Mouse (Mus musculus): ENCODE measurements at regions not wholly inside any gene's neighbourhood (a gene's known extent, or its start where the extent isn't known, plus 50 kb on each side); places are given as distances from the start of the nearest gene placed in this dataset.

DNA sequence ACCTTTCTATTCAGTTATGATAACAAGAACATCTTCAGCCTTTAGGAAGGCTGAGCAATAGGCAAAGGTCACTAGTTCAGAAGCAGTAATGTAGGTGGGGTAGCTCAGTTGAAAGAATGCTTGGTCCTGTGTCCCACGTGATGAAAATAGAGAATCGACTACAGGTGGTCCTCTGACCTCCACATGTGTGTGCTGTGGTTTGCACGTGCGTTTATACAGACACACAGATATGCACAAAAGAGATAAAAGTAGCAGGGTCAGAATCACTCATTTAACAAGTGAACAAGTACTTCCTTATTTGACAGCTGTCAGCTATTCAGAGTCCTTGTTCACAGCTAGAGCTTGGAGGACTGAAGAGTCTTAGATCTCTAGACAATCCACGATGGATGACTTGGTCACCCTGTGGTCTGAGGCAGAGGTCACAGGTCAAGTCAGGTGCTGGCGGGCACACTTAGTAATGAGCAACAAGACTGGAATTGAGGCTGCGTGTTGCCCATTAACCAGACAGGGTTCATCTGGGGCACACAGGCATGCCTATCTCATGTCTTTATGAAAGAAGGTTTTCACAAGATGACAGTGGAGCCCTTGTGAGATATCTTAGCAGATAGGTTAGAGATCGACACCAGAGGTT lies 375.8 kb upstream of the Cdh6 start:
- DNase-seq (ENCODE audit: extremely low read depth, low read depth, low spot score): no peak
- Histone ChIP-seq H3K79me2 (ENCODE audit: control insufficient read depth, insufficient read depth, low read length) (no peaks in the 10 kb centered on the region), H3K4me1 (ENCODE audit: control insufficient read depth, insufficient read depth, low read length) (no peaks in the 10 kb centered on the region), H3K36me3 (ENCODE audit: control insufficient read depth, insufficient read depth, low read length) (no peaks in the 10 kb centered on the region), H3K27ac (replicated peaks; ENCODE audit: insufficient read depth, low read depth, low read length) (no peak overlapping the region), H3K4me3 (ENCODE audit: insufficient read depth, low read depth, low read length) (no peak overlapping the region), H3K27me3 (ENCODE audit: control insufficient read depth, insufficient read depth, low read length) (no peaks in the 10 kb centered on the region), H3K9ac (ENCODE audit: low read depth, low read length) (no peak overlapping the region)
- no peak for TF ChIP-seq CTCF (IDR thresholded peaks at IDR 0.05; ENCODE audit: low read depth, low read length)
- no peak for TF ChIP-seq POLR2A (IDR thresholded peaks at IDR 0.05; ENCODE audit: extremely low read depth, insufficient read depth, low read length)
- 73% methylated on average over 8 of the region's 8 CpGs for WGBS

DNA sequence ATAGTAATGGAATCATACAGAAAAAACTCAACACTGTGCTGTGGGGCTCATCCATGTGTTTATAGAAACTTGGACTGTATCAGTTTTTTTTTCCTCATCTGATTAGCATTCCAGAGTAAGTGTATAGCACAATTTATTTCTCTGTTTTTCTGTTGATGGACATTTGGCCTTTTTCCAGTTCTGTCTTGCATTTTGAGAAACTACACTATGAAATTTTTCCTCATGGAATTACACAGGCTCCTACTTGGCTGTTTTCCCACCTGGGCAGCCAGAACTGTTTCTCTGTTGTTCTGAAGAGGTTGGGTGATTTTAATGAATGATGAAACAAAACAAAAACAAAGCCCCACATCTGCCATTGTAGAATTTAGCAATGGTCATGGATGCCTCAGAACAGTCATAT lies 366.6 kb upstream of the Cdh6 start:
- Histone ChIP-seq H3K36me3 (ENCODE audit: control insufficient read depth, insufficient read depth, low read length) (no peaks in the 10 kb centered on the region), H3K9ac (ENCODE audit: low read depth, low read length) (no peak overlapping the region), H3K4me1 (ENCODE audit: control insufficient read depth, insufficient read depth, low read length) (no peaks in the 10 kb centered on the region), H3K79me2 (ENCODE audit: control insufficient read depth, insufficient read depth, low read length) (no peaks in the 10 kb centered on the region), H3K27me3 (ENCODE audit: control insufficient read depth, insufficient read depth, low read length) (no peaks in the 10 kb centered on the region), H3K4me3 (ENCODE audit: insufficient read depth, low read depth, low read length) (no peak overlapping the region), H3K27ac (replicated peaks; ENCODE audit: insufficient read depth, low read depth, low read length) (no peak overlapping the region)
- no peak for DNase-seq (ENCODE audit: extremely low read depth, low read depth, low spot score)
- TF ChIP-seq POLR2A (IDR thresholded peaks at IDR 0.05; ENCODE audit: extremely low read depth, insufficient read depth, low read length): no peak
- no peak for TF ChIP-seq CTCF (IDR thresholded peaks at IDR 0.05; ENCODE audit: low read depth, low read length)

DNA sequence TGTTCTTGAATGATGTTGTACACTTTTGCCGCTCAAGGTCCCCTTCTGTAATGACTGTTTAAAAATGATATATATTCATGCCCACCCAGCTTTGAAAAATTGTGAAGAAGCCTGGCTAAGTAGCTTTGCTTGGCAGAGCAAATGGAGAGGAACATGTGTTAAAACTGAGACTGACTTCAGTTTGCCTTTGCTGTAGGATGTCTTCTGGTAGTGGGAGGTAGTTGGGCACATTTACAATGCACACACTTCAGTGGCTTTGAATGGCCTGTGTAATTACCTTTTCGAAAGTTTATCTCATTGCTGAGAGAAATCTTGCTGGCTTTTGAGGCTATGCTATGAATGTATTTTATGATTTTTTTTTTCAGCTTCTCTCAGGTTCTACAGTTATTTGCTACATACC lies 360.5 kb upstream of the Cdh6 start:
- TF ChIP-seq CTCF (IDR thresholded peaks at IDR 0.05; ENCODE audit: low read depth, low read length) (no peak), POLR2A (IDR thresholded peaks at IDR 0.05; ENCODE audit: extremely low read depth, insufficient read depth, low read length) (no peak)
- no peaks in the 10 kb centered on the region for H3K4me1 ChIP-seq (ENCODE audit: control insufficient read depth, insufficient read depth, low read length)
- no peaks in the 10 kb centered on the region for H3K36me3 ChIP-seq (ENCODE audit: control insufficient read depth, insufficient read depth, low read length)
- DNase-seq (ENCODE audit: extremely low read depth, low read depth, low spot score): no peak
- H3K9ac ChIP-seq (ENCODE audit: low read depth, low read length): no peak overlapping the region
- H3K27me3 ChIP-seq (ENCODE audit: control insufficient read depth, insufficient read depth, low read length): no peaks in the 10 kb centered on the region
- H3K4me3 ChIP-seq (ENCODE audit: insufficient read depth, low read depth, low read length): no peak overlapping the region
- WGBS: 86% methylated on average over 2 of the region's 2 CpGs
- no peak overlapping the region for H3K27ac ChIP-seq (replicated peaks; ENCODE audit: insufficient read depth, low read depth, low read length)
- H3K79me2 ChIP-seq (ENCODE audit: control insufficient read depth, insufficient read depth, low read length): no peaks in the 10 kb centered on the region

DNA sequence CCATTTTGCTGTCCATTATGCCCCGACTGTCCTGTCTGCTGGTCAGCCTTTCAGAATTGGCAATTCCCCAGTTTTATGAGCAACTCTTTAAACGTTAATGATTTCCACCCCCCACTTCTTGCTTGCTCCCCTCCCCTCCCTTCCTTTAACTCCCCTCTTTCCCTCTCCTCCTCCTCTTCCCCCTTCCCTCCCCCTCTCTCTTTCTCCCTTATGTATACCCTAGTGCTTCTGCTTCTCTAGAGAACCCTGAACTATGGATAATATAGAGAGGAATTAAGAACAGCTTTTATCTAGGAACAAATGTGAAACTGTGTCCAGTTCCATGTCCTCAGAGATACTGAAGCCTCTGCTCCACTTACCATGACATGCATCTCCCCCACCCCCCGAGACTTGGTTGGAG lies 356.5 kb upstream of the Cdh6 start:
- Histone ChIP-seq H3K9ac (ENCODE audit: low read depth, low read length) (no peak overlapping the region), H3K27me3 (ENCODE audit: control insufficient read depth, insufficient read depth, low read length) (no peaks in the 10 kb centered on the region), H3K79me2 (ENCODE audit: control insufficient read depth, insufficient read depth, low read length) (no peaks in the 10 kb centered on the region), H3K4me1 (ENCODE audit: control insufficient read depth, insufficient read depth, low read length) (no peaks in the 10 kb centered on the region), H3K27ac (replicated peaks; ENCODE audit: insufficient read depth, low read depth, low read length) (no peak overlapping the region), H3K36me3 (ENCODE audit: control insufficient read depth, insufficient read depth, low read length) (no peaks in the 10 kb centered on the region), H3K4me3 (ENCODE audit: insufficient read depth, low read depth, low read length) (no peak overlapping the region)
- 57% methylated on average over 3 of the region's 3 CpGs for WGBS
- DNase-seq (ENCODE audit: extremely low read depth, low read depth, low spot score): no peak
- no peak for TF ChIP-seq CTCF (IDR thresholded peaks at IDR 0.05; ENCODE audit: low read depth, low read length)
- no peak for TF ChIP-seq POLR2A (IDR thresholded peaks at IDR 0.05; ENCODE audit: extremely low read depth, insufficient read depth, low read length)

DNA sequence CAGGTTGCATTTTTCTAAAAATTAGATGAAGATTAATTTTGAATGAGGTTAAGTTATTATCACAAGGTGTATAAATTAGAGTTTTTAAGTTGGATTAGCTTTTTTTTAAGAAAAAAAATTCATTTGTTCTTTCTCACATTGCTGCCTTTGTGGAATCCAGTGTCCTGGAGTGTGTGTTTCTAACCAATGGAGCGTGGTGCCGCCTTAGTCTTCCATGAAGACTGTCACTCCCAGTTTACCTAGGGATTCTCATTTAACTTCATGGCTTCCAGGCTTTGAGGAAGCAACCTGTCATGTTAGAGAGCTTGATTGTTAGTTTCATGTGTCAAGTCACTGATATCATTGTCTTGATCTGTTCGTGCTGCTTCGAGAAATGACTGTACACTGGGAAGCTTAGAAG lies 355.6 kb upstream of the Cdh6 start:
- no peak overlapping the region for H3K27ac ChIP-seq (replicated peaks; ENCODE audit: insufficient read depth, low read depth, low read length)
- H3K36me3 ChIP-seq (ENCODE audit: control insufficient read depth, insufficient read depth, low read length): no peaks in the 10 kb centered on the region
- no peak for DNase-seq (ENCODE audit: extremely low read depth, low read depth, low spot score)
- no peaks in the 10 kb centered on the region for H3K27me3 ChIP-seq (ENCODE audit: control insufficient read depth, insufficient read depth, low read length)
- no peak overlapping the region for H3K4me3 ChIP-seq (ENCODE audit: insufficient read depth, low read depth, low read length)
- no peak overlapping the region for H3K9ac ChIP-seq (ENCODE audit: low read depth, low read length)
- TF ChIP-seq POLR2A (IDR thresholded peaks at IDR 0.05; ENCODE audit: extremely low read depth, insufficient read depth, low read length) (no peak), CTCF (IDR thresholded peaks at IDR 0.05; ENCODE audit: low read depth, low read length) (no peak)
- H3K4me1 ChIP-seq (ENCODE audit: control insufficient read depth, insufficient read depth, low read length): no peaks in the 10 kb centered on the region
- H3K79me2 ChIP-seq (ENCODE audit: control insufficient read depth, insufficient read depth, low read length): no peaks in the 10 kb centered on the region
- 91% methylated on average over 4 of the region's 4 CpGs for WGBS

Measured in liver, adult 2 months (tissue).